Mouse (Mus musculus) gonadal fat pad, adult 2 months (tissue): Measurements from ENCODE around the gene Plvap. TPM values are rescaled to one million over a fixed set of nuclear protein-coding genes. Genes with fewer than 3 reads are reported as not detected.
"Not testable (repeated sequence)": the region's sequence is repeated elsewhere in the genome, so short reads cannot be mapped to it uniquely, and the experiment has no call there.

ENCODE experiments used
- DNase-seq: peaks from one replicate; pipeline ENCODE4 v3.0.0-alpha.2; 2012; ENCODE audit warnings: low read depth
- polyA plus RNA-seq: library from polyadenylated mRNA; depleted of rRNA; stranded (reverse); fragments of >200 nt; gene quantifications from 2 replicates; pipeline ENCODE4 v1.2.3, GENCODE M21; 2012

Plvap gene
- polyA plus RNA-seq, 1 experiment = 91.9 TPM

GRCm38 (mm10) chr8:71526272-71526671 is 14.7 kb upstream of the Plvap start:
- no peak for DNase-seq

GRCm38 (mm10) chr8:71525226-71526050 is 13.9 kb upstream of the Plvap start, which contains the start of gene Ccdc194:
Gene Ccdc194 (minus strand): TSS chr8:71525711.
- DNase-seq = no peak

GRCm38 (mm10) chr8:71521634-71522033 is 10.1 kb upstream of the Plvap start:
- no peak for DNase-seq

GRCm38 (mm10) chr8:71519037-71519825 is 7.7 kb upstream of the Plvap start:
- not testable (repeated sequence) for DNase-seq

- DNase-seq = no peak
Measured at GRCm38 (mm10) chr8:71516786-71517185, 5.2 kb upstream of the Plvap start.

- DNase-seq = no peak
Measured at GRCm38 (mm10) chr8:71515043-71515442, 3.5 kb upstream of the Plvap start.

- no peak for DNase-seq
Measured at GRCm38 (mm10) chr8:71513018-71513754, 1.6 kb upstream of the Plvap start.

- no peak for DNase-seq
Measured at GRCm38 (mm10) chr8:71509316-71509715, 2.2 kb downstream of the Plvap start.

- DNase-seq = no peak
Measured at GRCm38 (mm10) chr8:71507589-71508104, 3.9 kb downstream of the Plvap start.

- no peak for DNase-seq
Measured at GRCm38 (mm10) chr8:71505979-71506378, 5.6 kb downstream of the Plvap start.

- DNase-seq = no peak
Measured at GRCm38 (mm10) chr8:71505326-71505725, 6.2 kb downstream of the Plvap start.

GRCm38 (mm10) chr8:71504349-71504748 is 7.2 kb downstream of the Plvap start:
- no peak for DNase-seq

GRCm38 (mm10) chr8:71498816-71499690 is 12.5 kb downstream of the Plvap start:
- no peak for DNase-seq

GRCm38 (mm10) chr8:71497881-71498501 is 13.6 kb downstream of the Plvap start:
- no peak for DNase-seq

GRCm38 (mm10) chr8:71497077-71497645 is 14.4 kb downstream of the Plvap start:
- DNase-seq = no peak

- no peak for DNase-seq
Measured at GRCm38 (mm10) chr8:71496481-71496880, 15.1 kb downstream of the Plvap start.

- DNase-seq = no peak
Measured at GRCm38 (mm10) chr8:71495811-71496210, 15.7 kb downstream of the Plvap start.

GRCm38 (mm10) chr8:71495039-71495438 is 16.5 kb downstream of the Plvap start:
- no peak for DNase-seq

GRCm38 (mm10) chr8:71488454-71488853 is 23.1 kb downstream of the Plvap start:
- DNase-seq = peak; percentile 81
